In the genomic region with DNA sequence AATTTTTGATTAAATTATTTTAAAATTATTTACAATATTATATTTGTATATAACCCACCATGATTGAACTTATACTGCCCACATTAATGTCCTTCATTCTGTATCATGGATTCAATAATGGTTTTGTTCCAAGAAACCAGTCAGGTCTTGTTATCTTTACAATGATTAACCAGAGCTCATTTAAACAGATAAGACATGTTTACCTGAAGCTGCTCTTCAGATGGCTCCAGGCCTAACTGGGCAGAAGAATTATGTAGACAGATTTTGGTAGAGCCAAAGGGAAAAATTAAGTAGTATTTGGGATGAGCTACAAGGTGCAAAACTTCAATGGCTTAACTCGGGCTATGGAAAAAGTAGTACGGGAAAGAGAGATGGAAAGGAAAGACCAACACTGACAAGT, we compare ENCODE assay signal across 16 mouse cellular contexts.
"Had no signal": no experiment of that assay in that cellular context is flagged by ENCODE, and none has a peak within 500 bp of the region (broad histone marks: within the 10 kb centered on the region; RNA-seq: fewer than 3 reads in every experiment).

No protein-coding gene starts in this region.

- H3K4me1 ChIP-seq: neural tube, embryonic 13.5 days; neural tube, embryonic 15.5 days; stomach, embryonic 15.5 days had no signal

- H3K4me2 ChIP-seq: neural tube, embryonic 13.5 days; neural tube, embryonic 15.5 days; stomach, embryonic 15.5 days had no signal

- H3K9me3 ChIP-seq: neural tube, embryonic 13.5 days; neural tube, embryonic 15.5 days; stomach, embryonic 15.5 days had no signal

- H3K36me3 ChIP-seq: neural tube, embryonic 13.5 days; neural tube, embryonic 15.5 days; stomach, embryonic 15.5 days had no signal

- H3K9ac ChIP-seq: neural tube, embryonic 13.5 days; neural tube, embryonic 15.5 days; stomach, embryonic 15.5 days had no signal

- H3K4me3 ChIP-seq: neural tube, embryonic 13.5 days; neural tube, embryonic 15.5 days; stomach, embryonic 15.5 days had no signal

- H3K27ac ChIP-seq: neural tube, embryonic 13.5 days; neural tube, embryonic 15.5 days; stomach, embryonic 15.5 days; stomach, postnatal 0 days had no signal

- DNase-seq: retina, postnatal 1 day; right cerebral cortex, adult 18-20 months; right cerebral cortex, postnatal 14 days; right cerebral cortex, postnatal 25 days; right cerebral cortex, postnatal 4 days; spleen, adult 18-20 months; thymus, adult 18-20 months; thymus, adult 2 months; thymus, postnatal 14 days; thymus, postnatal 25 days; thymus, postnatal 36 days; thymus, postnatal 4 days had no signal

- H3K27me3 ChIP-seq: neural tube, embryonic 13.5 days; neural tube, embryonic 15.5 days; stomach, embryonic 15.5 days had no signal
